Mouse (Mus musculus) gastrocnemius, postnatal 14 days (tissue): Measurements from ENCODE around the gene Olfr846. TPM values are rescaled to one million over a fixed set of nuclear protein-coding genes. Genes with fewer than 3 reads are reported as not detected.

Experiments
- DNase-seq: peaks from one replicate; pipeline ENCODE4 v3.0.0; 2021; ENCODE audit warnings: mixed read lengths
- intact Hi-C: fragments of 180-260 bp; cut with DNase I; formaldehyde crosslinking; loops from one replicate; pipeline ENCODE4 v1.15.1; 2025; ENCODE audit warnings: low total_unique reads
- long read RNA-seq, 2 experiments: library from polyadenylated mRNA; stranded (forward); transcript quantifications; one replicate each; pipeline ENCODE4 v2.0.0; 2021
- total RNA-seq, 2 experiments: library from RNA; stranded (reverse); gene quantifications; 2 replicates each; pipeline ENCODE4 v1.2.3; 2021

Olfr846 gene
- total RNA-seq = not detected
- long read RNA-seq, experiment 1 = 0 reads
- long read RNA-seq, experiment 2 = 0 reads

DNA sequence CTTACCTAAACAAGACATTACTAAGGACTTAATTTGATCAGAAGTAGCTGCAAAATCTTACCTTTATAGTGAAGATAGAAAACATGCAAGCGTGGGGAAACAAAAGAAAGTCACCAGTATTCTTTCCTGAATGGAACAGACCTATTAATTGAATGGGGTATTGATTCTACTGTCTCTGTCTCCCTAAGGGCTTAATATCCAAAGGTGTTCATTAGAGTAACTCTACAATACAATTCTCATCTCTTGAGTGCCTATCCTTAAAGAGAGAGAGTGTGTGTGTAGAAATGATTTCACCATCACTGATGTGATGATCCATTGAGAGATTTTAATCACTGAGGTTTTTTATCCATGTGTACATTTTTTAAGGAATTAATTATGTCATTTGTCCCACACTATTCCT lies at the start of gene Olfr846:
Olfr846 (minus strand) TSS at position 101 of the 400 bp plus-strand sequence.
- DNase-seq = no peak
- intact Hi-C loops = no loop called here

DNA sequence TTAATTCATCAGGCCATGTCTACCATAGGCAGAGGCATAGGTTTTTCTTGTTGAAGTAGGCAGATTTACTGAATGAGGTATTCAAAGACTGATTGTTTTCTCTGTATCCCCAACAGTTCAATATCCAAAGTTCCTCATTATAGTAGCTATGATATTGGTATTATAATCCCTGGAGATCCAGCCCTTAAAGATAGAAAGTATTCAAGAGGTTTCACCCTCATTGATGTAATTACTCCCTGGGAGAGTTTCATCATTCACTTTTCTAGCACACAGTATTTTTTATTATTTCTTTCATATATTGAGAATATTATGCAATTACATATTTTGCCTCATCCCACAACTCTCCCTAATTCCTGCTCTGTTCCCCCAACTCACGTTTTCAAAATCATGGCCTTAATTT lies 14.8 kb upstream of the Olfr846 start, which contains the start of gene Olfr847:
Olfr847 (minus strand) TSS at position 101 of the 400 bp plus-strand sequence.
- DNase-seq = no peak
- intact Hi-C loops = no loop called here

GRCm38 (mm10) chr9:19336157-19336556 lies 27.6 kb downstream of the Olfr846 start, which contains the start of gene Olfr845:
Gene Olfr845 (plus strand): TSS chr9:19336457.
- intact Hi-C loops = no loop called here
- no peak for DNase-seq

DNA sequence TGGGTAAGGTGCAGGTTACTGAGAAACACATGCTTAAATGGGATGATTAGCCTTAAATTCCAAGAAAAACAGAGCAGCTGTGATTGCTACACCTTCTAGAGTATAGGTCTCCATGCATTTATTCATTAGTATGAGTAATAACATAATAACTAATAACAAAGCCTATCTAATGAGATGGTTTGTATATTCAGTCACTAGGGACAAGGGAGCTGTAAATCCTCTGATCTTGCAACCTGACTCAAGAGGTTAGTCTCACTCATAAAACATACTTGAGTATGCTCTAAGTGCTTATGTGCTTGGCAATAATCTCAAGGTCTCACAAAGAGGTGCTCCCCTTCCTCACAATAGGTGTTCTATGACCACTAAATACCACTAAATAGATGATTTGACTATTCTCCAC lies 47.8 kb downstream of the Olfr846 start, which contains the start of gene Olfr844:
Olfr844 (plus strand) TSS at position 301 of the 400 bp plus-strand sequence.
- DNase-seq = no peak
- intact Hi-C loops = no loop called here

Other genes with a start within 250 kb of the Olfr846 start
- gene Olfr836, start 243.6 kb downstream of the Olfr846 start, total RNA-seq = not detected
- not detected for gene Olfr837, start 227.7 kb downstream of the Olfr846 start, total RNA-seq
- gene Olfr839-ps1, start 186.7 kb downstream of the Olfr846 start, total RNA-seq = not detected
- gene Olfr843, start 112.0 kb downstream of the Olfr846 start, total RNA-seq = not detected
- not detected for gene Olfr844, start 47.7 kb downstream of the Olfr846 start, total RNA-seq
- gene Olfr845, start 27.5 kb downstream of the Olfr846 start, total RNA-seq = not detected
- not detected for gene Olfr847, start 14.7 kb upstream of the Olfr846 start, total RNA-seq
- not detected for gene Olfr849, start 76.3 kb upstream of the Olfr846 start, total RNA-seq
- gene Olfr850, start 114.2 kb upstream of the Olfr846 start, total RNA-seq = not detected
- gene Olfr851, start 129.3 kb upstream of the Olfr846 start, total RNA-seq = not detected
- not detected for gene Olfr853, start 177.1 kb upstream of the Olfr846 start, total RNA-seq
- not detected for gene Olfr854, start 203.4 kb upstream of the Olfr846 start, total RNA-seq
- not detected for gene Olfr855, start 218.6 kb upstream of the Olfr846 start, total RNA-seq